Mouse (Mus musculus) thymus, adult 2 months (tissue): ENCODE data around the gene Arl8b.

ENCODE experiments used
- CTCF ChIP-seq: fragments of 200-500 bp; IDR thresholded peaks from 2 replicates; pipeline ENCODE4 v1.5.1; 2012; ENCODE audit warnings: mild to moderate bottlenecking, control low read depth, low read length, moderate library complexity, borderline replicate concordance; ENCODE audit not compliant: control insufficient read depth, poor library complexity, insufficient read depth; ENCODE audit errors: extremely low read depth
- POLR2A ChIP-seq: fragments of 200-500 bp; IDR thresholded peaks from 2 replicates; pipeline ENCODE4 v1.6.1; 2012; ENCODE audit warnings: mild to moderate bottlenecking, low read length, control low read depth, moderate library complexity; ENCODE audit not compliant: control insufficient read depth, poor library complexity, insufficient read depth; ENCODE audit errors: extremely low read depth

- TF ChIP-seq POLR2A (no peak), CTCF (no peak)
Measured at GRCm38 (mm10) chr6:108735910-108736750, 46.8 kb upstream of the Arl8b start.
